Mouse (Mus musculus): ENCODE results near the gene Ldlrad1. TPM values are rescaled to one million over a fixed set of nuclear protein-coding genes. Genes with fewer than 3 reads are reported as not detected.

Ldlrad1 gene
- 1.1 TPM in 1 of 2 replicates, not detected in the other for total RNA-seq (2017)

DNA sequence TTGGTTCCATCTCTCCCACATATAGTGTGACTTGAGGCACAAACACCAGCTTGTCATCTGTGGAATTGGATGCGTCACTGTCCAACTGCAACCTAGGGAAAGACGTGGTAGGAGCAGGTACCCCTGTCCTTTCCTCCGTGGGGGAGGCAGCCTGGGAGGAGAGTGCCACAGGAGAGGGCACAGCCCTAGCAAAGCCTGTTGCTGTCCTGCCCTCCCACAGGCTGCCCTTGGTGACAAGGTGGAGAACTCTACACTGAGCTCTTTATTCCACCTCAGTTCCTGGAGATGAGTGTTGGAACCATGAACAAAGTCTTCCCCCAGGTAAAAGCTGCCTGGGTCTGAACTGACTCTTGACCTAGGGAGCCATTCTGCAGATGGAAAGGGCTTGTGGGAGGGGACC, at the start of gene Ldlrad1:
TSS of gene Ldlrad1 (plus strand) at position 301 of the 400 bp plus-strand sequence.
- no peak for ATAC-seq (replicated peaks in 1 of 2; ENCODE audit: insufficient read depth in 1 of 2, low FRiP score in 2 of 2, low TSS enrichment in 1 of 2, low read depth in 1 of 2, poor library complexity in 2 of 2, severe bottlenecking in 2 of 2)

DNA sequence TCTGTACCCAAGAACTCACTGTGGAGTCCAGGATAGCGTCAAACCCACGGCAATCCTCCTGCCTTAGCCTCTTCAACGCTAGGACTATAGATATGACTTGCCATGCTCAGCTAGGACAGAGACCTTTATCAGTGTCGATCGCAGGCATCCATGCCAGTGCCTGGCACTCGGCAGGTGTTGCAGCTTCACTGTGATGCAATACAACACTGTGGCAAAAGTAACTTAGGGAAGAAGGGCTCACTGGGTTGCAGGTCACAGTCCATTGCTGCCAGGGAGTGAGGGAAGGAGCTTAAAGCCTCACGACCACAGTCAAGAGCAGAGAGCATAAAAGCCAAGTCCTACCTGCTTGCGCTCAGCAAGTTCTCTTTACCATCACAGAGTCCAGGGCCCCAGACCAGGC, 48.8 kb upstream of the Ldlrad1 start:
- ATAC-seq (replicated peaks in 1 of 2; ENCODE audit: insufficient read depth in 1 of 2, low FRiP score in 2 of 2, low TSS enrichment in 1 of 2, low read depth in 1 of 2, poor library complexity in 2 of 2, severe bottlenecking in 2 of 2) = no peak

- ATAC-seq (replicated peaks in 1 of 2; ENCODE audit: insufficient read depth in 1 of 2, low FRiP score in 2 of 2, low TSS enrichment in 1 of 2, low read depth in 1 of 2, poor library complexity in 2 of 2, severe bottlenecking in 2 of 2) = no peak
Observed at GRCm38 (mm10) chr4:107163341-107163740, 45.6 kb upstream of the Ldlrad1 start.

GRCm38 (mm10) chr4:107163756-107164587, 45.0 kb upstream of the Ldlrad1 start:
- peak; percentile 80 to 82 for ATAC-seq (replicated peaks in 1 of 2; ENCODE audit: insufficient read depth in 1 of 2, low FRiP score in 2 of 2, low TSS enrichment in 1 of 2, low read depth in 1 of 2, poor library complexity in 2 of 2, severe bottlenecking in 2 of 2)

DNA sequence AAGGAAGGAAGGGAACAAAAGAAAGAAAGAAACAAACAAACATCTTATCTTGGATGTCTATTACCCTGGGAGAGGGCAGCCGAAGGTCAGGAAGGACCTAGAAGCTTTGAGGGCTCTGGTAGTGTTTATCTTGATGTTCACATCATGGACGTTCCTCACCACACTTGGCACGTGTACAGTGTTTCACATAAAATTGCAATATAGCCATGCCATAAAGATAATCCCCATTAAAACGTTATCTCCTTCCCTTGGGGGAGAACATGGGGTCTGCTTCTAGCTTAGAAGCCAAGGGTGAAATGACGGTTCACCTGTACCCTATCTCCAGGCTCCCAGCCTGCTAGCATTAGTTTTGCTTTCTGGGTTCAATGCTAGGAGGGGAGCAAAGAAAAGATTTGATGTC, 42.3 kb upstream of the Ldlrad1 start:
- ATAC-seq (replicated peaks in 1 of 2; ENCODE audit: insufficient read depth in 1 of 2, low FRiP score in 2 of 2, low TSS enrichment in 1 of 2, low read depth in 1 of 2, poor library complexity in 2 of 2, severe bottlenecking in 2 of 2) = no peak

DNA sequence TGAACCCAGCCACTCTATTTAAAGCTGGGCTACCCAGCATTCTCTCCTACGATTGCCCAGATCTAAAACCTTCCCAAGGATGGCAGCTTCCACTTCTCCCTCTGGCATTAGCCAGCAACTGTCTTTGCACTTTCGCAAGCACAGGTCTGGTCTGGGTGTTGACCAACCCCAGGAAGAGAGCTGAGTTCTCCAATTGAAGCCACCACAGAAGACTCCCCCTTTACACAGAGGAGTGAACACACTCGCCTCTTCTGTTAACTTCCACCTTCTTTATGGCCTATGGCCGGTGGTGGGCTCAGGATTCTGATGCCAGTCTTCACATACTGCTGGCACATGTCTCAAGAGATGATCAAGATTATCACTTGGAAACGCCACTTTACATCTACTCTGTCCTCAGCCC, 41.2 kb upstream of the Ldlrad1 start:
- peak in 1 of 2 experiments; percentile 61; a peak in 1 of 4 replicates for ATAC-seq (replicated peaks in 1 of 2; ENCODE audit: insufficient read depth in 1 of 2, low FRiP score in 2 of 2, low TSS enrichment in 1 of 2, low read depth in 1 of 2, poor library complexity in 2 of 2, severe bottlenecking in 2 of 2)

- no peak for ATAC-seq (replicated peaks in 1 of 2; ENCODE audit: insufficient read depth in 1 of 2, low FRiP score in 2 of 2, low TSS enrichment in 1 of 2, low read depth in 1 of 2, poor library complexity in 2 of 2, severe bottlenecking in 2 of 2)
Observed at GRCm38 (mm10) chr4:107177506-107177905, 31.5 kb upstream of the Ldlrad1 start.

DNA sequence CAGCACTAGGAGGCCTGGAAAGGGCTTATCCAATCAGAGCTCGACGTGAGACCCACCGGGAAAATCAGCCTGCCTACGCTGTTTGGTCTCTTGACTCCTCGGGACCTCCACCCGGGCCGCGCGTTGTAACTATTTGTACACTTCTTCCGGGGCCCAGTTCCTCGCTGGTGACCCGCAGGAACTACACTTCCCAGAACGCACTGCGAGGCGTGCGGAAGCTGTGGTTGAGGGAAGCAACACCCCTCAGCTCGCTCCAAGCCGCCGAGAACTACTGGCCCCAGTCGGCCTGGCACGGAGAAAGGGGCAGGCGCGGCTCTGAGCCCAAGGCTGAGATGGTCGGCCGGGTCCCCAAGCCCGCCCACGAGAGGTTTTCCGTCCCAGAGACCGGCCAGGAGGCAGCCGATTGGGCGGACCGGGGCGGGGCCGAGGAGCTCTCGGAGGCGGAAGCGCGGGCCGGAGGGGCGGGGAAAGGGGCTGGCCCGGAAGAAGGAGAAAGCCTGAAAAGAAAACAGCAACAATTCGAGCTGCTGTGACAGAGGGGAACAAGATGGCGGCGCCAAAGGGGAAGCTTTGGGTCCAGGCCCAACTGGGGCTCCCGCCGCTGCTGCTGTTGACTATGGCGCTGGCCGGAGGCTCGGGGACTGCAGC, 30.7 kb upstream of the Ldlrad1 start, which contains the start of gene Tmem59:
TSS of gene Tmem59 (plus strand) at position 218 of the 648 bp plus-strand sequence.
- peak; percentile 88 to 91 for ATAC-seq (replicated peaks in 1 of 2; ENCODE audit: insufficient read depth in 1 of 2, low FRiP score in 2 of 2, low TSS enrichment in 1 of 2, low read depth in 1 of 2, poor library complexity in 2 of 2, severe bottlenecking in 2 of 2)

DNA sequence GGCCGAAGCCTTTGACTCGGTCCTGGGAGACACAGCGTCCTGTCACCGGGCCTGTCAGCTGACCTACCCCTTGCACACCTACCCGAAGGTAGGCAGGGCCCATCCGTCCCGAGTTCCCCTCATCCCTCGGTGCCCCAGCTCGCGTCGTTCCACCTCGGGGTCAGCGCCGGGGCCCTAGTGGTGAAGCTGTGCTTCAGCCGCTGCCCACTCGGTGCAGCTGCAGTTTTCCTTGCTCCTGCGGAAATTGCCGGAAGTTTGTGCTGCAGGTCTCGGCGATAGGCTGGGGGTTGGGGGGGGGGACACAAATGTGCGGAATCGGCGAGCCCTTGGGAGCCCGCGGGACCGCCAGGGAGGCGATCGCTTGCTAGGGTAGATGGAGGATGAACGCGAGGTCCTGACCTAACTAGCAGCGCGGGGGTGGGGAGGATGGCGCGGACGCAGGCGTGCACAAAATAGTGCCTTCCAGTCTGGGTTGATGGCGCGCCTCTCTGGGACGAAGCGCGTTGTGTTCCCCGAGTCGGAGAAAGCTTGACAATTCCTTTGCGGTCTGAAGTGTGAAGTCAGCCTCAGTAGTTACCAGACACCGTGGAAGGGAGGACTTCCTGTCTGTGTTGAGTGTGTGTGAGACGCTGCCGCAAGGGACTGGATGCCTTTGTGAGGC, 30.0 kb upstream of the Ldlrad1 start, which contains the start of gene Tceanc2:
TSS of gene Tceanc2 (minus strand) at position 287 of the 661 bp plus-strand sequence.
- peak; percentile 21 to 25; a peak in 3 of 4 replicates for ATAC-seq (replicated peaks in 1 of 2; ENCODE audit: insufficient read depth in 1 of 2, low FRiP score in 2 of 2, low TSS enrichment in 1 of 2, low read depth in 1 of 2, poor library complexity in 2 of 2, severe bottlenecking in 2 of 2)

GRCm38 (mm10) chr4:107179561-107179960, 29.4 kb upstream of the Ldlrad1 start:
- ATAC-seq (replicated peaks in 1 of 2; ENCODE audit: insufficient read depth in 1 of 2, low FRiP score in 2 of 2, low TSS enrichment in 1 of 2, low read depth in 1 of 2, poor library complexity in 2 of 2, severe bottlenecking in 2 of 2) = no peak

GRCm38 (mm10) chr4:107180746-107181145, 28.2 kb upstream of the Ldlrad1 start:
- ATAC-seq (replicated peaks in 1 of 2; ENCODE audit: insufficient read depth in 1 of 2, low FRiP score in 2 of 2, low TSS enrichment in 1 of 2, low read depth in 1 of 2, poor library complexity in 2 of 2, severe bottlenecking in 2 of 2) = no peak

DNA sequence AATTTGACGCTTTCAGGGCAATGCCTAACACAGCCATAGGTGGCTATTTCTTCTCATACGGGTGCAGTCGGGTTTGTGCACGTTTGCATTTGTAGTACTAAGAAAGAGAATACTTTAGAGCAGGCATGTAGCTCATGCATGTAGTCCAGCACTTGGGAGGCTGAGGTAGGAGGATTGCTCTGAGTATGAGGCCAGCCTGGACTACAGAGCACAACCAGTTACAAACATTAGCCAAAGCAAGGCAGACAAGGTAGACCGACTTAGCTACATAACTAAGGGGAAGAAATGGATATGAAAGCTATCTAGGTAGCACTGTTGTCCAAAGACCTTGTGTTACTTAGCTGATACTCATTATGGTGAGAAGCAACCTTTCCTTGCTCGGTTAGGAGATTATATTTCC, 27.1 kb upstream of the Ldlrad1 start:
- no peak for ATAC-seq (replicated peaks in 1 of 2; ENCODE audit: insufficient read depth in 1 of 2, low FRiP score in 2 of 2, low TSS enrichment in 1 of 2, low read depth in 1 of 2, poor library complexity in 2 of 2, severe bottlenecking in 2 of 2)

- no peak for ATAC-seq (replicated peaks in 1 of 2; ENCODE audit: insufficient read depth in 1 of 2, low FRiP score in 2 of 2, low TSS enrichment in 1 of 2, low read depth in 1 of 2, poor library complexity in 2 of 2, severe bottlenecking in 2 of 2)
Observed at GRCm38 (mm10) chr4:107182796-107183195, 26.2 kb upstream of the Ldlrad1 start.

DNA sequence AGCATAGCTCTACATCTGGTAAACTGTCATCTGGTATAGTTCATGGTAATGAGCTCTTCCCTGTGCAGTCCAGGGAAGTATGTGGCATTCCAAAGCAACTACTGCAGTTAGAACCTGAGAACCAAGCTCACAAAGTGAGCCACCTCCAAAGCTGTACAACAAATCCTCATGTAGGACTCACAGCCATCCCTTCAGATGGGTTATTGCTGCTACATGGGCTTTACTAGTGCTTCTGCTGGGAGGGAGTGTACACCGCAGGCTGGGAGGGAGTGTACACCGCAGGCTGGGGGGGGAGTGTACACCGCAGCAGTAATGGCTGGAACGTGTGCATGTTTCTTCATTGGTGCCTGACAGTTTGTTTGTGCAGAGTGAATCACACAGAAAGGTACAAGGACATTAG, 25.8 kb upstream of the Ldlrad1 start:
- no peak for ATAC-seq (replicated peaks in 1 of 2; ENCODE audit: insufficient read depth in 1 of 2, low FRiP score in 2 of 2, low TSS enrichment in 1 of 2, low read depth in 1 of 2, poor library complexity in 2 of 2, severe bottlenecking in 2 of 2)

DNA sequence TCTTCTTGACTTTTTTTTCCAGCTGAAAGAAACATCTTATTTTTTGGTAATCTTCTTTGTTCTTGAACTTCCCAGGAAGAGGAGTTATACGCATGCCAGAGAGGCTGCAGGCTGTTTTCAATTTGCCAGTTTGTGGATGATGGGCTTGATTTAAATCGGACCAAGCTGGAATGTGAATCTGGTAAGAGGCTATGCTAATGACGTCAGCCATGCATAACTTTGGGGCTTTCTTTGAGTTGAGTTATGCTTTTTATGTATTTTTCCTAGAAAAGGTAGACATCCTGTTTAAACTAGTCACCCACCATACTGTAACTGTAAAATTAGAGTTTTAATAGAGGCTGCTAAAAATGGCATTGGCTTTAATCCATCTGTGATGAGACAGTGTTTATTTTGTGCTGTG, 23.3 kb upstream of the Ldlrad1 start:
- no peak for ATAC-seq (replicated peaks in 1 of 2; ENCODE audit: insufficient read depth in 1 of 2, low FRiP score in 2 of 2, low TSS enrichment in 1 of 2, low read depth in 1 of 2, poor library complexity in 2 of 2, severe bottlenecking in 2 of 2)

DNA sequence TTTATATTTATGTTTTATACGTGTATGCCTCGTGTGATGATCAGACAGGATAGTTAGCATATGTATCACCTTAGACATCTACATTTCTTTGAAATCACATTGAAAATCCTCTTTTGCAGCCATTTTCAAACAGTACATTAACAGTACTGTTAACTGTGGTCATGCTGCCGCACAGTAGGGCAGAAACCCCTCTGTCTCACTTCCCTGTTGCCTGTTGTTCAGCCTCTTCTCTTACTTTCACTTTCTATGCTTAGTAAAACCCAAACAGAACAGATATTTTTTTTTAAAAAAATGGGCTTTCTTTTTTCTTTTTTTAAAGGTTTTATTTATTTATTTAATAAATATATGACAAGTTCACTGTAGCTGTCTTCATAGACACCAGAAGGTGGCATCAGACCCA, 15.1 kb upstream of the Ldlrad1 start:
- no peak for ATAC-seq (replicated peaks in 1 of 2; ENCODE audit: insufficient read depth in 1 of 2, low FRiP score in 2 of 2, low TSS enrichment in 1 of 2, low read depth in 1 of 2, poor library complexity in 2 of 2, severe bottlenecking in 2 of 2)

GRCm38 (mm10) chr4:107196454-107196853, 12.5 kb upstream of the Ldlrad1 start:
- ATAC-seq (replicated peaks in 1 of 2; ENCODE audit: insufficient read depth in 1 of 2, low FRiP score in 2 of 2, low TSS enrichment in 1 of 2, low read depth in 1 of 2, poor library complexity in 2 of 2, severe bottlenecking in 2 of 2) = no peak

GRCm38 (mm10) chr4:107198072-107198471, 10.9 kb upstream of the Ldlrad1 start:
- ATAC-seq (replicated peaks in 1 of 2; ENCODE audit: insufficient read depth in 1 of 2, low FRiP score in 2 of 2, low TSS enrichment in 1 of 2, low read depth in 1 of 2, poor library complexity in 2 of 2, severe bottlenecking in 2 of 2) = no peak

Measured in hematopoietic stem cell, adult 5-6 weeks (primary cell).